Mouse (Mus musculus) ES-E14 (cell line): ENCODE measurements at regions not wholly inside any gene's neighbourhood (a gene's known extent, or its start where the extent isn't known, plus 50 kb on each side); places are given as distances from the start of the nearest gene placed in this dataset.

Source experiments
- DNase-seq: peaks from one replicate; pipeline ENCODE4 v3.0.0-alpha.2; 2013; ENCODE audit warnings: low read depth, low spot score
- H3K27ac ChIP-seq: 2 replicates; pipeline ENCODE4 v1.5.1; 2012; ENCODE audit warnings: low read depth, mild to moderate bottlenecking, low read length, moderate library complexity, mixed read lengths; ENCODE audit not compliant: poor library complexity, insufficient read depth, severe bottlenecking
- H3K36me3 ChIP-seq: 2 replicates; pipeline ENCODE4 v1.6.1; 2012; ENCODE audit warnings: mild to moderate bottlenecking, low read length, moderate library complexity, mixed read lengths; ENCODE audit not compliant: control insufficient read depth, poor library complexity, insufficient read depth, severe bottlenecking
- H3K4me1 ChIP-seq, 2 experiments: fragments of 150-350 bp in 1 of 2; sonication (generic) in 1 of 2; 2 replicates each; pipeline ENCODE4 v1.6.1; 2012; ENCODE audit warnings: low read length in 2 of 2, mild to moderate bottlenecking in 1 of 2, mixed read lengths in 1 of 2; ENCODE audit not compliant: control insufficient read depth in 2 of 2, insufficient read depth in 2 of 2, poor library complexity in 1 of 2
- H3K4me3 ChIP-seq, 2 experiments: fragments of 150-350 bp in 1 of 2; sonication (generic) in 1 of 2; 2 replicates each; pipeline ENCODE4 v1.5.1; 2012; ENCODE audit warnings: low read length in 2 of 2, low read depth in 1 of 2, mild to moderate bottlenecking in 1 of 2, mixed read lengths in 1 of 2; ENCODE audit not compliant: insufficient read depth in 1 of 2, poor library complexity in 1 of 2, severe bottlenecking in 1 of 2
- H3K9ac ChIP-seq: 2 replicates; pipeline ENCODE4 v1.6.1; 2012; ENCODE audit warnings: low read depth, mild to moderate bottlenecking, low read length, mixed read lengths; ENCODE audit not compliant: poor library complexity, insufficient read depth, severe bottlenecking
- H3K9me3 ChIP-seq: fragments of 150-350 bp; sonication (generic); 2 replicates; pipeline ENCODE4 v1.6.1; 2012; ENCODE audit warnings: low read depth, mild to moderate bottlenecking, low read length; ENCODE audit not compliant: control insufficient read depth, insufficient read depth
- CHD2 ChIP-seq: IDR thresholded peaks from 2 replicates; pipeline ENCODE4 v1.6.1; 2014; ENCODE audit warnings: mild to moderate bottlenecking, low read depth, low read length, inconsistent platforms
- HCFC1 ChIP-seq: IDR thresholded peaks from 2 replicates; pipeline ENCODE4 v1.6.1; 2012; ENCODE audit warnings: low read length, inconsistent platforms, borderline replicate concordance; ENCODE audit not compliant: insufficient read depth
- MAFK ChIP-seq: IDR thresholded peaks from 2 replicates; pipeline ENCODE4 v1.6.1; 2014; ENCODE audit warnings: mild to moderate bottlenecking, low read depth, low read length, inconsistent platforms; ENCODE audit not compliant: insufficient read depth
- ZC3H11A ChIP-seq: IDR thresholded peaks from 2 replicates; pipeline ENCODE4 v1.6.1; 2012; ENCODE audit warnings: low read depth, mild to moderate bottlenecking, inconsistent platforms, low read length, borderline replicate concordance
- ZNF384 ChIP-seq: IDR thresholded peaks from 2 replicates; pipeline ENCODE4 v1.6.1; 2012; ENCODE audit warnings: low read depth, low read length, inconsistent platforms
- in situ Hi-C, 2 experiments: fragments of 600-800 bp; cut with MboI; formaldehyde crosslinking; loops; one replicate each; pipeline ENCODE4 v1.15.1; 2025; ENCODE audit warnings: low sequenced_read_pairs in 2 of 2, inconsistent platforms in 1 of 2; ENCODE audit not compliant: unreplicated experiment in 2 of 2

DNA sequence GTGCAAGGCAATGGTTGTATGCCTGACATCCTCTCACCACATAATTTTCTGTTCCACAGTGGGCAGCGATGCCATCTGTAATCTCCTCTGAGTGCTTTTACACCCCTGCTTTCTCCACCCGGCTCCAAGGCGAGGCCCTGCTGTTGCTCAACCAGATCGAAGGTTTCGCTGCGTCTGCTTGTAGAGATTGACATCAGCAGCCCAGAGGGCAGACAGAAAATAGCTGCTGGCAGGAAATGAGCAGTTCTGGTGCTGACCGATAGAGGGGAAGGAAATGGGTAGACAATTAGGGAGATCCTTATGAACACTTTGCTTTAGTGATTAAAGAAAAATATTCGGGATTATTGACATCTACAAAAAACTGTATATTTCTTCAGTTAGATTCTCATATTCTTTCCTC lies 155.3 kb upstream of the Prickle1 start:
- no peaks in the 10 kb centered on the region for H3K9me3 ChIP-seq
- in situ Hi-C loops = no loop called here
- no peak for DNase-seq
- H3K27ac ChIP-seq = no peak overlapping the region
- no peak overlapping the region for H3K4me3 ChIP-seq
- no peaks in the 10 kb centered on the region for H3K36me3 ChIP-seq
- H3K9ac ChIP-seq = no peak overlapping the region
- TF ChIP-seq ZC3H11A = no peak
- no peak for TF ChIP-seq MAFK
- no peak for TF ChIP-seq CHD2
- TF ChIP-seq HCFC1 = no peak
- no peak for TF ChIP-seq ZNF384
- no peaks in the 10 kb centered on the region for H3K4me1 ChIP-seq

DNA sequence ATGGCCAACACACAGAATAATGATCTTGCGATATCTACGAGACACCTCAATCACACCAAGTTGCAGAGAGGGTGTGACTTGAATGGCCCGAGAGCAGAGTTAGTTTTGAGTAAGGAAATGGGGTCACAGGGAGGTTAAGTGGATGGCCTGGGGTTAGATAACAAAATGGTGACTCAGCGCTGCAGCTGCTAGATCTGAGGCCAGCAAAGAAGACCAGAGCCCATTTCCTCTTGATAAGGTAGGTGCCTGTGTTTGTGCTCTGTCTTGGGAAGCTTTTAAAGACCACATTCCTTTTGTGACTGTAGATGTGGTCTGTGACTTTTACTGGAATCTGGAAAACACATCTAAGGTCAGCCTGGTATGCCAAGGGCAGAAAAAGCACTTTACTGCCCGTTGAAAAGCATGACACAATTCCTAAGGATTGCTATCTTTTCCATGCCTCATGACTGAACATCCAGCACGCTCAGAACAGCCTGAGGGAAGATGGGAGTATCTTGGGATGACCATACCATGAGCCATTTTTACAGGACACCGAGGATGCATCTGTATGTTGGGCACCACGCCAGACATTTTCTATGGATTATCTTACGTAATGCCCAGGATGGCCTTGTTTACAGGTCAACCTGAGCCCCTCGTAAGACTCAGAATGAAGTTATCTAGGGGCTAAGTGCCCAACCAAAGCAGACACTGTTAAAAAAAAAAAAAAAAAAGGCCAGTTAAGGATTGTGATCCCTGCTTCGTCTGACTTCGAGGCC lies 148.7 kb upstream of the Prickle1 start:
- Histone ChIP-seq H3K9ac (no peak overlapping the region), H3K27ac (no peak overlapping the region), H3K4me3 (no peak overlapping the region), H3K9me3 (no peaks in the 10 kb centered on the region), H3K36me3 (no peaks in the 10 kb centered on the region), H3K4me1 (no peaks in the 10 kb centered on the region)
- peak; percentile 9 for DNase-seq
- TF ChIP-seq MAFK (0 out of 2 replicates have a peak, but pooled peaks have one; percentile 8), HCFC1 (no peak)
- in situ Hi-C loops = no loop called here

DNA sequence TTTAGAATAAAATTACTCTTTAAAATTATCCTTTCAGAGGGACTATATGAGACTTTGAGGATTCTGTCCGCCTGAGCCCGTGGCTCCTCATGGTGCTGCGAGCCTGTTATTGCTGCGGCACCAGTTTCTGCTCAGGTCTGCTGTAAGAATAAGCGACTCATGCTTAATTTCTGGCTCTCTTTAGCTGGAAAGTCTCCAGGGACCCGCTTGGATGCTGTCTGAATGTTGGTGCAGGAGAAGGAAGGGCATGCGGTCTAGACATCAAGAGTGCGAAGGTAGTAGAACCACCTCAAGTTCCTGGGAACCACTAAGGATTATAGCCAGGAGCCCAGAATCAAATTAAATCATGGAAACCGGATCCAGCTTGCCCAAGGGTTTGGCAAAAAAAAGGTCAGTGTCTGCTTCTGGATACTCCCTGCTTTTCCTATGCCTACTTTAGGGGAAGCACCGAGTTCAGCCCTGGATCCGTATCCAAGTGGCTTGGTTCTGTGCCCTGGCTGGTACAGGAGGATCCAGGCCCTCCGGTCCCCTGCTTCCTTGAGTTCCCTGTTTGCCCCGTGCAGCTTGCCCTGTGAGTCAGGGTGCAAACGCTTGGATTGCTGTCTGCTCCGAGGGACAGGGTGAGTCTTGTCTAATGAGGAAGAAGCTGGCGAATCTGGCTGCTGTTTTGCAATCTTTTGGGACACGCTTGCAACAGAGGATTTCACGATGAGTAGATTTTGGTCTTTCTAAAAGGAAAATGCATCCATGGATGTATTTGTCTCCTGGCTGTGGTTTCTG lies 138.2 kb upstream of the Prickle1 start:
- Histone ChIP-seq H3K36me3 (no peaks in the 10 kb centered on the region), H3K4me3 (no peak overlapping the region), H3K4me1 (no peaks in the 10 kb centered on the region), H3K9me3 (no peaks in the 10 kb centered on the region; the same call in 1 of the 2 replicates), H3K27ac (no peak overlapping the region), H3K9ac (no peak overlapping the region)
- TF ChIP-seq ZC3H11A (no peak), HCFC1 (no peak)
- no peak for DNase-seq
- in situ Hi-C loops = no loop called here

DNA sequence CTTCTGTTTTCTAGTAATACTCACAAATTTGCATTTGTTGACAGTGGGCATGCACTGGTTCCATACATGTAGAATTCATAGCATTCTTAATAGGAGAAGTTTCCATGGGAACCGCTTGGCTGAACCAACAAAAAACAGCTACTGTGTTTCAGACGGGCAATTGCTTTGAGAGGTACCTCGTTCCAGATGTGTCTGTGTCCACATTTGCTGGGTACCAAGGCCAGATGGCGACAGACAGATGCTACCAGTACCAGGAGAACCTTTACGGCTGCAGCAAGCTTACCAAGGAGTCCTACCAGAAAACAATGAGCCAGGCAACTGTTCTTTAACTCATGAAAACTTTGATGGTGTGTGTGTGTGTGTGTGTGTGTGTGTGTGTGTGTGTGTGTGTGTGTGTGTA lies 137.1 kb upstream of the Prickle1 start:
- no peaks in the 10 kb centered on the region for H3K4me1 ChIP-seq
- no peaks in the 10 kb centered on the region for H3K36me3 ChIP-seq
- in situ Hi-C loops = no loop called here
- TF ChIP-seq ZC3H11A = no peak
- TF ChIP-seq ZNF384 = no peak
- no peak for TF ChIP-seq HCFC1
- TF ChIP-seq MAFK = no peak
- TF ChIP-seq CHD2 = no peak
- H3K9ac ChIP-seq = no peak overlapping the region
- no peaks in the 10 kb centered on the region; the same call in 1 of the 2 replicates for H3K9me3 ChIP-seq
- no peak overlapping the region for H3K4me3 ChIP-seq
- no peak overlapping the region for H3K27ac ChIP-seq
- DNase-seq = no peak
